Mouse (Mus musculus) heart, adult 2 months (tissue): ENCODE measurements at regions not wholly inside any gene's neighbourhood (a gene's known extent, or its start where the extent isn't known, plus 50 kb on each side); places are given as distances from the start of the nearest gene placed in this dataset.

Experiments used
- CTCF ChIP-seq: fragments of 200-600 bp; IDR thresholded peaks from 2 replicates; pipeline ENCODE4 v1.8.1; 2022; ENCODE audit warnings: antibody characterized with exemption, mild to moderate bottlenecking, moderate library complexity
- POLR2A ChIP-seq: fragments of 200-500 bp; IDR thresholded peaks from 2 replicates; pipeline ENCODE4 v1.6.1; 2011; ENCODE audit warnings: mild to moderate bottlenecking, low read depth, low read length, control low read depth; ENCODE audit not compliant: insufficient read depth

GRCm38 (mm10) chr8:44782421-44782820 is 152.8 kb upstream of the Fat1 start:
- TF ChIP-seq CTCF: no peak
- TF ChIP-seq POLR2A: no peak
